Mouse (Mus musculus) liver, embryonic 13.5 days (tissue): Measurements from ENCODE around the gene Zranb3. TPM values are rescaled to one million over a fixed set of nuclear protein-coding genes. Genes with fewer than 3 reads are reported as not detected.
"Not testable (repeated sequence)": the region's sequence is repeated elsewhere in the genome, so short reads cannot be mapped to it uniquely, and the experiment has no call there.

ENCODE experiments used
- ATAC-seq: fragments of 200-750 bp; cut with Nextera tagmentation; 2 replicates; pipeline ENCODE4 v1.8.0; 2017; ENCODE audit warnings: low read depth, mild to moderate bottlenecking, moderate number of reproducible peaks, moderate library complexity
- DNase-seq: peaks from one replicate; pipeline ENCODE4 v3.0.0; 2022
- H3K27ac ChIP-seq: fragments of 300-500 bp; sonication (generic); 2 replicates; pipeline ENCODE4 v1.5.1; 2015; ENCODE audit warnings: moderate library complexity, mild to moderate bottlenecking, inconsistent platforms
- H3K27me3 ChIP-seq: fragments of 300-500 bp; sonication (generic); 2 replicates; pipeline ENCODE4 v1.6.1; 2015; ENCODE audit warnings: mild to moderate bottlenecking, inconsistent platforms
- H3K36me3 ChIP-seq: fragments of 300-500 bp; sonication (generic); 2 replicates; pipeline ENCODE4 v1.6.1; 2015; ENCODE audit warnings: mild to moderate bottlenecking, inconsistent platforms
- H3K4me1 ChIP-seq: fragments of 300-500 bp; sonication (generic); replicated peaks from 2 replicates; pipeline ENCODE4 v1.6.1; 2015; ENCODE audit warnings: inconsistent platforms
- H3K4me2 ChIP-seq: fragments of 300-500 bp; sonication (generic); 2 replicates; pipeline ENCODE4 v1.6.1; 2015; ENCODE audit warnings: inconsistent platforms, mild to moderate bottlenecking, moderate library complexity
- H3K4me3 ChIP-seq: fragments of 300-500 bp; sonication (generic); replicated peaks from 2 replicates; pipeline ENCODE4 v1.5.1; 2015; ENCODE audit warnings: mild to moderate bottlenecking, inconsistent platforms
- H3K9ac ChIP-seq: fragments of 300-500 bp; sonication (generic); 2 replicates; pipeline ENCODE4 v1.6.1; 2015; ENCODE audit warnings: mild to moderate bottlenecking, inconsistent platforms
- H3K9me3 ChIP-seq: fragments of 300-500 bp; sonication (generic); replicated peaks from 2 replicates; pipeline ENCODE4 v1.6.1; 2016; ENCODE audit warnings: inconsistent platforms
- WGBS: fragments of 180-500 bp; shearing (Covaris S2); methylation state at CpG from one replicate; pipeline ENCODE4 v1.1.7; 2015; ENCODE audit not compliant: insufficient replicate concordance; 5-methylcytosine and 5-hydroxymethylcytosine counted together
- polyA plus RNA-seq: library from polyadenylated mRNA; unstranded; fragments of >200 nt; fragmentation: Nextera tagmentation; extraction: Ambion mirVana; gene quantifications from 2 replicates; pipeline ENCODE4 v1.2.1, GENCODE M21; 2015

Gene Zranb3
- 4.7 and 5.3 TPM in 2 replicates for polyA plus RNA-seq

DNA sequence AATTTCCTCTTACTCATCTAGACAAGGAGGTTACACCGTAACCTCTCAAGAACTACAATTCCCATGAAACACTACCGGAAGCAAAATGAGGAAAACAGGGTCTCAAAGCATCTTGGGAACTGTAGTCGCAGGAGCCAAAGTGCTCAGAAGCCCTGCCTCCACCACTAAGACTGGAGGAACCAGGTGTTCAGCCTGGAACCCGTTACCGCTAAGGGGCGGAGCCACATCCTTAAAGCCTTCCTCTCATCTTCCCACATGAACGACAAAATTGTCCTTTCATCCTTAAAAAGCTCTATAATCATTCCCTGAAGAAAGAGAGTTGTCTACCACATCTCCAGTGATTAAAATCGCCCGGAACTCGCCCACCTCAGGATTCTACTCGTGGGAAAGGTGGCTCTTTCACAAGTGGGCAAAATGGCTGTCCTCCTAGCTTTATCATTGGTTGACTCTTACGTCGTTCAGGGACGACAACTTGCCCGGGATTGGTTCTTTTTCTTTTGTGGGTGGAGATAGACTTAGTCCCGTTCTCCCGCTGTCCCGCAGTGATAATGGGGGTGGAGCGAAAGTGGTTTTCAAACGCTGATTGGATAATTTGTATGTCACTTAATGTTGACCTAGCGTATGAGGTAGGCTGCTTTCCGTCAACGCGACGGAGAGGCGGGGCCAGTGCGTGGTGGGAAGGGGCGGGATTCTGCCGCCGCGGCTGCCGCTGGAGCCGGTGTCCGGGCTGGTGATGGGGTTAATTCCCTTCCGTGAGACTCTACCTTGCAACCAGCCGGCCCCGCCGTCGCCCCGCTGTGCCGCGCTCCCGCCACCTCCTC, at the start of gene Zranb3, which contains the start of gene R3hdm1:
TSS of gene Zranb3 (minus strand) at position 407 of the 821 bp plus-strand sequence.
TSS of gene R3hdm1 (plus strand) at position 661 of the 821 bp plus-strand sequence.
- H3K36me3 ChIP-seq = no peaks in the 10 kb centered on the region

DNA sequence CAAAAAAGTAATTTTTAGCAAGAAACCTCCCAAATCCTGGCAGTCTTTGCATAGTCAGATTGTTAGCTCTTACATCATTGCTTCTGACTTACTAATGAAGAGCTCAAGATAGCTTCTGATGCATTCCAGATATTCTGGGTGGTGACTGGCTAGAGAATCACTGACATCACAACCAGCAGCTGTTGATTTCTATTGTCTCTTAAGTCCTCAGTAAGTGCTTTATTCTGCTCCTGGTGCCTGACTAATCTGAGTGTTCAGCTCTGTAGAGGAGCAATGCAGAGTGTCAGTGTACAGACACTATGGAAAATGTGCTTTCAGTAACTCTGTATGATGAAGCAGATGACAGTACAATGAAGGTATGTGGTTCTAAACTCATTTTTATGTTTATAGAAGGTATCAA, 38.9 kb upstream of the Zranb3 start:
- Histone ChIP-seq H3K4me1 (no peaks in the 10 kb centered on the region), H3K27ac (no peak overlapping the region), H3K36me3 (no peaks in the 10 kb centered on the region), H3K9me3 (no peaks in the 10 kb centered on the region), H3K4me2 (no peak overlapping the region), H3K9ac (no peak overlapping the region), H3K4me3 (no peak overlapping the region), H3K27me3 (no peaks in the 10 kb centered on the region)
- no peak for DNase-seq
- no peak for ATAC-seq

More for the DNA sequence above, at the start of gene Zranb3, which contains the start of gene R3hdm1:
- Histone ChIP-seq H3K27ac (peak within 1 kb of the TSS; percentile 94), H3K9me3 (no peaks in the 10 kb centered on the region), H3K4me3 (peak within 1 kb of the TSS; percentile 81), H3K4me2 (peak within 1 kb of the TSS; percentile 79), H3K27me3 (no peaks in the 10 kb centered on the region), H3K4me1 (peaks cover 49% of the 10 kb centered on the region), H3K9ac (peak within 1 kb of the TSS; percentile 93)
- peak; percentile 88 for ATAC-seq
- WGBS = under 1% methylated on average over 43 of the region's 43 CpGs
- peak; percentile 98 for DNase-seq

DNA sequence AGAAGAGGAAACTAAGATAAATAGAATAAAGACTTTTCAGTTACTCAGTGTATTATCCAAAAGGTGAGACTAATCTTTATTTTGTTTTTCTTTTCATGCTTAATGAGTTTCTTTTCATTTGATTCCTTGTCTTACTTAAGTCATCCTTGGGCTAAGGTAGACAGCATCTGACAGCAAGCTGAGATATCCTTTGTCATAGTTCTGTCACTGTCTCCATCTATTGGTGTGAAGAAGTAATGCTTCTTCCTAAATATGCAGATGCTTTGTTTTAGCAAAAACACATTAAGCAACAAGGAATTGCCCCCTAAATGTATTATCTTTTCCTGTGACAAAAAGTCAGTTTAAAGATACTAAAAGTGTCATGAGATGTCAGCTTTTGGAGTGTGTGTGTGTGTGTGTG, 38.2 kb upstream of the Zranb3 start:
- DNase-seq (no peak), ATAC-seq (no peak)
- H3K36me3 ChIP-seq = no peaks in the 10 kb centered on the region

GRCm38 (mm10) chr1:128136222-128136621, 33.4 kb upstream of the Zranb3 start:
- H3K36me3 ChIP-seq, H3K4me2 ChIP-seq, H3K27ac ChIP-seq, H3K4me3 ChIP-seq, H3K9me3 ChIP-seq, H3K27me3 ChIP-seq, ATAC-seq, H3K9ac ChIP-seq, DNase-seq, H3K4me1 ChIP-seq: not testable (repeated sequence)

More for the DNA sequence above, 38.2 kb upstream of the Zranb3 start:
- H3K4me1 ChIP-seq = no peaks in the 10 kb centered on the region
- H3K9me3 ChIP-seq = no peaks in the 10 kb centered on the region
- H3K27ac ChIP-seq = no peak overlapping the region
- no peaks in the 10 kb centered on the region for H3K27me3 ChIP-seq
- H3K4me3 ChIP-seq = no peak overlapping the region
- H3K4me2 ChIP-seq = no peak overlapping the region
- no peak overlapping the region for H3K9ac ChIP-seq

DNA sequence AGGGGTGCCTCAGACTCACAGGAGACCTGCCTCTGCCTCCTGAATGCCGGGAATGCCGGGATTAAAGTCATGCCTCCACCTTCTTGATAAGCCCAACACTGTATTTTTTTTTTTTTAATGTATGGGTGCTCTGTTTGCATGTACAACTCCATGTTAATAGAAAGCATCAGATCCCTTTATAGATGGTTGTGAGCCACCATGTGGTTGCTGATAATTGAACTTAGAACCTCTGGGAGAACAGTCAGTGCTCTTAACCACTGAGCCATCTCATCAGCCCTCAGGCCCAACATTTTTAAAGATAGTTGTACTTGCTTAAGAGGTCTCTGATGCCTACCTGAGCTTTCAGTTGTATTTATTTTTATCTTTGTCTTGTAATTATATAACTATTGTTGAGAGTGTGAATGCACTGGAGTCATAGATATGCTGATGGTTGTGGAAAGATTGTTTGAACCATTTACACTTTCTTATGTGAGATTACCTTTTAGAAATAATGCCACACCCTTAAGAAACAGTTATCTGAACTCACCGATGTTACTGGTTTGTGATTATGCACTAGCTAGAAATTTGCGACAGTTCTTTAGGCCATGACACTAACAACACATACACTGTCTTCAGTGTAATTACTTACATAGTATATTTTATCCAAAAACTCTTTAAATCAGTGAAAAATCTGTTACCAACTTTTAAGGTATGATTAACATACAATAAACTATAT, 18.2 kb upstream of the Zranb3 start:
- peaks cover 10% of the 10 kb centered on the region for H3K4me1 ChIP-seq
- H3K9ac ChIP-seq = 0 out of 2 replicates have a peak overlapping the region, but pooled peaks have one; percentile 0
- no peak overlapping the region; the same call in 1 of the 2 replicates for H3K4me2 ChIP-seq
- H3K36me3 ChIP-seq = peaks cover 4% of the 10 kb centered on the region; the same call in 1 of the 2 replicates
- H3K27me3 ChIP-seq = no peaks in the 10 kb centered on the region
- H3K4me3 ChIP-seq = no peak overlapping the region
- peak; percentile 81 for ATAC-seq
- 0 out of 2 replicates have a peak overlapping the region, but pooled peaks have one; percentile 18 for H3K27ac ChIP-seq
- H3K9me3 ChIP-seq = no peaks in the 10 kb centered on the region
- 48% methylated on average over 4 of the region's 4 CpGs for WGBS
- no peak for DNase-seq

DNA sequence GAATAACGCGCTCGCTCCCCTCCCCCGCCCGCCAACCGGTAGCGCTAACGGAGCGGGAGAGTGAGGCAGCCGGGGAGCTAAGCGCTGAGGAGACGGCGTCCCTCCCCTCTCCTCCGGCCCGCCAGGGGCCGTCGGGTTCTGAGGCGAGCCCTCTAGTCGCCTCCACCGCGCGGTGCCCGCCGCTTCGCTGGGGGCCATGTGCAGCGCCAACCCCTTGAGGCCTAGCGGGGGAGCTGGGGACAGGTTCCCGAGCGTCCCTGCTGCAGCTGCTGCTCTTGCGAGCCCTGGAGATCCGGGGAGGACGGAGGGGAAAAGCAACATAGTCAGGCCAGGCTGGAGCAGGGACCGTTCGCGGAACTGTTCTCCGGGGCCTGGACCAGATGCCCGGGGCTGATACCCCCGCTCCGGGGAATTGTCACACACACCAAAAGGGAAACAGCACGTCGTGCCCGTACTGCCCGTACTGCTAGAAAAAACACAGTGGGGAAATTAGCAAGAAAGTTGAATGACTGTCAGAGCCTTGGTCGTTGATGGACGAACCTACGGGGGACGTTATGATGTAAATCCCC, 757 bp upstream of the Zranb3 start:
- Histone ChIP-seq H3K27ac (peak overlapping the region; percentile 94), H3K4me3 (peak overlapping the region; percentile 81), H3K4me2 (peak overlapping the region; percentile 79), H3K9me3 (no peaks in the 10 kb centered on the region), H3K4me1 (peaks cover 46% of the 10 kb centered on the region), H3K36me3 (no peaks in the 10 kb centered on the region), H3K27me3 (no peaks in the 10 kb centered on the region), H3K9ac (peak overlapping the region; percentile 93)
- under 1% methylated on average over 47 of the region's 47 CpGs for WGBS
- ATAC-seq = peak; percentile 52
- peak; percentile 65 for DNase-seq

DNA sequence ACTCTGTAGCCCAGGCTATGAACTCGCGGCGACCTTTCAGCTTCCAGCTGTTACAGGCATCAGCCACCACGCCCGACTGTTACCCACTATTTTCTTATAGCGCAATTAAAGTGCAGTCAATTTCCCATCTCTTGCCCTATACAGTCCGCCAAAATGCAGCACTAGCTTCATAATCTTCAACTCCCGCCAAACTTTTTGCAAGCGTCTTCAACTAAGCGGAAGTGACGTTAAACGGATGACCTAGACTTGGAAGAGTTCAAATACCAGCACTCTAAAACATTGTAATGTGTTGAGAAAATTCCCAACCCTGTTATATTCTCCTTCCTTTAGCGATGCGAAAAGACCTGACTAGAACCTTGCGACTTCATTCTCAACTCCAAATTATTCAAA, 601 bp downstream of the Zranb3 start:
- ATAC-seq = peak; percentile 44
- under 1% methylated on average over 15 of the region's 15 CpGs for WGBS
- H3K4me2 ChIP-seq = peak overlapping the region; percentile 69

DNA sequence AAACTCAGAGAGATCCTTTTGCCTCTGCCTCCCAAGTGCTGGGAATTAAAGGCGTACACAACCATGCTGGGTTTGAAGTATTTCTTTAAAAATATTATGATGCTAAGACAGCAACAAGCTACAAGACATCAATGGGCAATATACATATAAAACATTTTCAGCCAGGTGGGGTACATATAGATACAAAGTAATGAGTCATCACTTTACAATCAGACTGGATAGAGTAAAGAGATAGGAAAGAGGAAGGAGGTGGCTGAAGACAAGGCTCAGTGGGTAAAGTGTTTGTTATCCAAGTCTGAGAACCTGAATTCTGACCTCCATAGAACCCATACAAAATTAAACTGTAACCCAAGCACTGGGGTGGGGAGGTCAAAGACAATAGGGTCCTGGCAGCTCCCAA, 4.5 kb downstream of the Zranb3 start:
- no peak overlapping the region for H3K4me2 ChIP-seq
- DNase-seq (no peak), ATAC-seq (no peak)
- no peak overlapping the region for H3K27ac ChIP-seq
- no peaks in the 10 kb centered on the region for H3K9me3 ChIP-seq
- no peaks in the 10 kb centered on the region for H3K36me3 ChIP-seq
- H3K4me3 ChIP-seq = no peak overlapping the region
- H3K9ac ChIP-seq = no peak overlapping the region
- peaks cover 27% of the 10 kb centered on the region for H3K4me1 ChIP-seq
- H3K27me3 ChIP-seq = no peaks in the 10 kb centered on the region
- WGBS = 81% methylated on average over 1 of the region's 1 CpGs

More for the DNA sequence above, 601 bp downstream of the Zranb3 start:
- Histone ChIP-seq H3K36me3 (no peaks in the 10 kb centered on the region), H3K4me3 (peak overlapping the region; percentile 67), H3K27ac (peak overlapping the region; percentile 85), H3K27me3 (no peaks in the 10 kb centered on the region), H3K4me1 (peaks cover 46% of the 10 kb centered on the region), H3K9me3 (no peaks in the 10 kb centered on the region), H3K9ac (peak overlapping the region; percentile 68)
- DNase-seq = peak; percentile 72

GRCm38 (mm10) chr1:128094686-128095085, 8.2 kb downstream of the Zranb3 start:
- Histone ChIP-seq H3K4me2 (no peak overlapping the region), H3K9ac (no peak overlapping the region), H3K27ac (no peak overlapping the region), H3K36me3 (peaks cover 15% of the 10 kb centered on the region), H3K4me3 (no peak overlapping the region), H3K4me1 (peaks cover 11% of the 10 kb centered on the region), H3K27me3 (no peaks in the 10 kb centered on the region), H3K9me3 (no peaks in the 10 kb centered on the region)
- 78% methylated on average over 2 of the region's 2 CpGs for WGBS
- no peak for ATAC-seq
- DNase-seq = no peak

DNA sequence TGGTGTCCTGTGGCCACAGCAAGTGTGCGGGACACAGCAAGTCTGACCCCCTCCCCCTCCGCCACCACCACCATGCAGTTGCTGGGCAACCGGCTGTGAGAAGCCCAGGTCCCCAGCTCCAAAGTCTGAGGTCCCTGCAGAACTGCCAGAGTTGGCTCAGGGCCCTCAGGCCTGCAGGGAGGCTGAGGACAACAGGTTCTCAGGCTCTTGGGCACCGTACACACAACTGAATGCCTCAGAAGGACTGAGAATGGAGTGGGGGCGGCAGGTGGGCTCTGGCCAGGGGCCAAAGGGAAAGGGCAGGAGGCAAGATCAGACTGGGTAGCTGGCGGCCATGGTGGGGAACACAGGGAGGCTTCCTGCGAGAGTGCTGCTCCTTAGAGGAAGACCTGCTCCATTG, 20.0 kb downstream of the Zranb3 start:
- Histone ChIP-seq H3K27me3 (no peaks in the 10 kb centered on the region), H3K27ac (no peak overlapping the region), H3K4me2 (no peak overlapping the region), H3K9me3 (no peaks in the 10 kb centered on the region), H3K4me3 (no peak overlapping the region), H3K4me1 (peaks cover 9% of the 10 kb centered on the region; the same call in 1 of the 2 replicates), H3K9ac (no peak overlapping the region), H3K36me3 (no peaks in the 10 kb centered on the region)
- WGBS = 82% methylated on average over 7 of the region's 7 CpGs
- peak; percentile 48 for ATAC-seq
- no peak for DNase-seq

- Histone ChIP-seq H3K36me3 (0 out of 2 replicates have a peak, but pooled peaks cover under 1% of the 10 kb centered on the region), H3K4me2 (no peak overlapping the region), H3K9me3 (no peaks in the 10 kb centered on the region), H3K9ac (no peak overlapping the region), H3K4me1 (peaks cover 9% of the 10 kb centered on the region; the same call in 1 of the 2 replicates), H3K27ac (no peak overlapping the region), H3K27me3 (no peaks in the 10 kb centered on the region), H3K4me3 (no peak overlapping the region)
- no peak for ATAC-seq
- WGBS = 79% methylated on average over 7 of the region's 7 CpGs
- DNase-seq = no peak
Measured at GRCm38 (mm10) chr1:128081873-128082272, 21.0 kb downstream of the Zranb3 start.
